Mouse (Mus musculus) right cerebral cortex, adult 2 months (tissue): ENCODE results near the gene Itk.

Experiments used
- DNase-seq, 2 experiments: peaks; one replicate each; pipeline ENCODE4 v3.0.0; 2021 to 2022; ENCODE audit warnings: low spot score in 2 of 2

Itk gene

GRCm38 (mm10) chr11:46393413-46393812 lies 4.1 kb upstream of the Itk start:
- DNase-seq, result no peak

- DNase-seq, result no peak
Observed at GRCm38 (mm10) chr11:46392890-46393289, 3.6 kb upstream of the Itk start.

- DNase-seq, result no peak
Observed at GRCm38 (mm10) chr11:46390621-46391020, 1.3 kb upstream of the Itk start.

GRCm38 (mm10) chr11:46388438-46388837 lies 877 bp downstream of the Itk start:
- DNase-seq, result no peak

GRCm38 (mm10) chr11:46387061-46387460 lies 2.3 kb downstream of the Itk start:
- DNase-seq, result no peak

GRCm38 (mm10) chr11:46386556-46386955 lies 2.8 kb downstream of the Itk start:
- no peak for DNase-seq

- no peak for DNase-seq
Observed at GRCm38 (mm10) chr11:46384925-46385324, 4.4 kb downstream of the Itk start.

GRCm38 (mm10) chr11:46382466-46382865 lies 6.8 kb downstream of the Itk start:
- DNase-seq, result no peak

GRCm38 (mm10) chr11:46380097-46380675 lies 9.1 kb downstream of the Itk start:
- no peak for DNase-seq

- no peak for DNase-seq
Observed at GRCm38 (mm10) chr11:46377819-46378782, 11.2 kb downstream of the Itk start.

GRCm38 (mm10) chr11:46377316-46377715 lies 12.0 kb downstream of the Itk start:
- no peak for DNase-seq

GRCm38 (mm10) chr11:46375015-46375414 lies 14.3 kb downstream of the Itk start:
- DNase-seq, result no peak

GRCm38 (mm10) chr11:46373071-46374030 lies 16.0 kb downstream of the Itk start:
- DNase-seq, result no peak

- no peak for DNase-seq
Observed at GRCm38 (mm10) chr11:46372331-46372953, 16.9 kb downstream of the Itk start.

GRCm38 (mm10) chr11:46371250-46371649 lies 18.1 kb downstream of the Itk start:
- DNase-seq, result no peak

GRCm38 (mm10) chr11:46370457-46370856 lies 18.9 kb downstream of the Itk start:
- DNase-seq, result no peak

GRCm38 (mm10) chr11:46366357-46366756 lies 23.0 kb downstream of the Itk start:
- no peak for DNase-seq

- DNase-seq, result no peak
Observed at GRCm38 (mm10) chr11:46365744-46366143, 23.6 kb downstream of the Itk start.

GRCm38 (mm10) chr11:46363864-46364263 lies 25.5 kb downstream of the Itk start:
- DNase-seq, result no peak

GRCm38 (mm10) chr11:46362061-46363022 lies 27.0 kb downstream of the Itk start:
- no peak for DNase-seq
